Comparison of ENCODE assay signal across 8 mouse cellular contexts in the genomic region with DNA sequence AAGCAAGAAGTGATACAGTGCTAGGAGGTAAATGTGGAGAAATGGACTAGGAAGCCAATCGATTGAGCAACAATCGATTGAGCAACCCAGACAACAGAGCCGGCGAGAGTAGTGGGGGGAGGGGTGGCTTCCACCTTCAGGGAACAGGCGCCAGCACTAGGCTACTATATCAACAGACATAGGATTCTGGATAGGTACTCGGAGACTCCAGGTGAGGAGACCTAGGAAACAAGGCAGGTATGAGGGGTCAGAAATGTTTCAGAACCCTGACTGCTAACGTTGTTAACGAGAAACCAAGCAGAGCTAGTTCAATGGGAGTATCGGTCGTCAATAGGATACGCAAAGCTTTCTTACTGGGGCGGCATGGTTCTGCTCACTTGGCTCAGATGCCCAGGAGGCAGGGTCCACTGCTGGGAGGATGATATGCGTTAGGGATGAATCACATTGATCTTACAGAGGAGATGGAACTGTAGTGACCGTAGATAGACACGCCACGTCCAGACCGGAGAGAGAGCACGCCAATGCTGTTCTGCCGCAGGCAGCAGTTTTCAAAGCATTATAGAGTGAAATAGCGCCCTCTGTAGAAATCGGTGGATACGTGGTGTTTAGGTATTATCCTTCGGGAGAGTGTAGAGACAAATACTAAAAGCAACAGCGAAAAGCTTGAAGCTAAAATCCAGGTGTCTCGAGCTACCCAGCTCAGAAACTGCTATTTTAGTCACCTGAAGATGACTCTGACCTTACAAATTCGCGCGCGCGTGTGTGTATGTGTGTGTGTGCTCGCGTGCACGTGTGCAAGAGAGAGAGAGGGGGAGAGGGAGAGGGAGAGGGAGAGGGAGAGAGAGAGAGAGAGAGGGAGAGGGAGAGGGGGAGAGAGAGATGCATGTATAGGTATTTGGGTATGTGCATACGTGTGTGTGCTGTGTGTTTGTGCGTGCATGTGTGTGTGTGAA. TPM values are rescaled to one million over a fixed set of nuclear protein-coding genes. Genes with fewer than 3 reads are reported as not detected.
DNase-seq lines count a peak whose midpoint lies in the region; ATAC-seq and TF ChIP-seq lines count a peak whose summit lies in the region.

No protein-coding gene starts in this region.

- peak; percentile 47; the same call in 1 of the 2 replicates for TF ChIP-seq POLR2A in lung, adult 2 months (IDR thresholded peaks at IDR 0.05; ENCODE audit: borderline replicate concordance, extremely low read depth, low read depth, low read length)

- intact Hi-C loops in heart, postnatal 36 days (cut with DNase I) = loop anchor here (1.0 to 2.0 kb wide), 2 partner anchors 71 to 98 kb away; no protein-coding TSS in a partner anchor

- peak overlapping the region; percentile 72 for H3K4me3 ChIP-seq in forebrain, postnatal 0 days (ENCODE audit: low read depth, low read length)
- H3K4me3 ChIP-seq in lung, adult 2 months (replicated peaks; ENCODE audit: extremely low read depth, low read depth, low read length) = peak overlapping the region; percentile 75

- no peaks in the 10 kb centered on the region for H3K36me3 ChIP-seq in forebrain, postnatal 0 days (ENCODE audit: insufficient read depth)

- ATAC-seq in forebrain, postnatal 0 days = peak; percentile 95
- peak; percentile 81 for ATAC-seq in neutrophil, adult 5-6 weeks (ENCODE audit: extremely low read depth, insufficient number of reproducible peaks, low FRiP score, poor library complexity, severe bottlenecking)

- H3K27me3 ChIP-seq in forebrain, postnatal 0 days (ENCODE audit: insufficient read depth, low read length) = no peaks in the 10 kb centered on the region

- peak; percentile 94 for DNase-seq in MN1 (ENCODE audit: low spot score)
- DNase-seq in cerebellum, adult 8-10 months = peak; percentile 80
- peak; percentile 94 for DNase-seq in forebrain, postnatal 0 days
- DNase-seq in heart, postnatal 36 days = peak; percentile 70 to 72
- peak; percentile 72 to 91 for DNase-seq in layer of hippocampus, adult 18-20 months (ENCODE audit: low spot score in 2 of 2)
- DNase-seq in lung, adult 2 months = peak; percentile 71
- peak; percentile 23 to 47 for DNase-seq in thymus, adult 18-20 months

- H3K9ac ChIP-seq in forebrain, postnatal 0 days = peak overlapping the region; percentile 75

- 2% methylated on average over 35 of the region's 35 CpGs for WGBS in forebrain, postnatal 0 days
- WGBS in lung, adult 2 months = 4% methylated on average over 35 of the region's 35 CpGs

- H3K9me3 ChIP-seq in forebrain, postnatal 0 days (ENCODE audit: low read length) = no peaks in the 10 kb centered on the region

- H3K4me1 ChIP-seq in forebrain, postnatal 0 days (ENCODE audit: insufficient read depth) = 0 out of 2 replicates have a peak, but pooled peaks cover 4% of the 10 kb centered on the region
- no peaks in the 10 kb centered on the region for H3K4me1 ChIP-seq in lung, adult 2 months (ENCODE audit: control insufficient read depth, insufficient read depth, low read length)

- H3K4me2 ChIP-seq in forebrain, postnatal 0 days (ENCODE audit: low read depth) = peak overlapping the region; percentile 57

- peak; percentile 79 for TF ChIP-seq CTCF in forebrain, postnatal 0 days (IDR thresholded peaks at IDR 0.05; ENCODE audit: low read depth)
- peak; percentile 49; the same call in 1 of the 2 replicates for TF ChIP-seq CTCF in lung, adult 2 months (IDR thresholded peaks at IDR 0.05; ENCODE audit: insufficient read depth, low read length)

- peak overlapping the region; percentile 89 for H3K27ac ChIP-seq in forebrain, postnatal 0 days (ENCODE audit: low read depth, low read length)

RNA-seq across cellular contexts. Expression of gene Cdkl4, which starts 24.0 kb away (rescaled TPM):
- total RNA-seq in forebrain, postnatal 0 days (2014; rRNA removed) = 8.6 and 9.6 TPM in 2 replicates
- 3.8 and 6.4 TPM in 2 replicates for polyA plus RNA-seq in forebrain, postnatal 0 days (2015; fragmentation: Nextera tagmentation; extraction: Ambion mirVana)
- total RNA-seq in heart, postnatal 36 days (2021) = under 1 TPM in 1 of 2 experiments, not detected in 1; 0.08 TPM
- total RNA-seq in layer of hippocampus, adult 18-20 months (2021) = 10 to 100 TPM; 15.6 to 18.1 TPM
- 1.7 and 2.4 TPM in 2 replicates for polyA plus RNA-seq in lung, adult 2 months (2012; rRNA removed)
- 0.86 and 0.93 TPM in 2 replicates for total RNA-seq in neutrophil, adult 5-6 weeks (2017)

Comparison
In these comparisons a context has a peak if more than half of its experiments do, and no peak if none do; other contexts are left out.
1. Peak in every context shown above with its lines: DNase-seq, ATAC-seq, H3K4me3 ChIP-seq and H3K27ac ChIP-seq.
2. DNase-seq: peak in every context shown above with its lines; median percentile 94 in MN1; 94 in forebrain, postnatal 0 days; 82 in layer of hippocampus, adult 18-20 months; 80 in cerebellum, adult 8-10 months; 71 in heart, postnatal 36 days; 71 in lung, adult 2 months; 35 in thymus, adult 18-20 months.